Mouse (Mus musculus) hindbrain, embryonic 16.5 days (tissue): ENCODE measurements around the gene 1700067P10Rik. TPM values are rescaled to one million over a fixed set of nuclear protein-coding genes. Genes with fewer than 3 reads are reported as not detected.

ENCODE experiments used
- ATAC-seq: fragments of 200-750 bp; cut with Nextera tagmentation; 2 replicates; pipeline ENCODE4 v1.8.0; 2017; ENCODE audit warnings: moderate TSS enrichment, moderate library complexity
- H3K27ac ChIP-seq: fragments of 300-500 bp; sonication (generic); 2 replicates; pipeline ENCODE4 v1.5.1; 2014; ENCODE audit warnings: low read depth, mild to moderate bottlenecking, control low read depth, low read length, moderate library complexity
- H3K27me3 ChIP-seq: fragments of 300-500 bp; sonication (generic); replicated peaks from 2 replicates; pipeline ENCODE4 v1.6.1; 2014; ENCODE audit warnings: low read length; ENCODE audit not compliant: control insufficient read depth, insufficient read depth
- H3K36me3 ChIP-seq: fragments of 300-500 bp; sonication (generic); 2 replicates; pipeline ENCODE4 v1.6.1; 2014; ENCODE audit warnings: mild to moderate bottlenecking, low read length, moderate library complexity, mixed read lengths; ENCODE audit not compliant: control insufficient read depth, insufficient read depth
- H3K4me1 ChIP-seq: fragments of 300-500 bp; sonication (generic); 2 replicates; pipeline ENCODE4 v1.6.1; 2014; ENCODE audit warnings: low read depth, low read length; ENCODE audit not compliant: control insufficient read depth, insufficient read depth
- H3K4me2 ChIP-seq: fragments of 300-500 bp; sonication (generic); 2 replicates; pipeline ENCODE4 v1.6.1; 2014; ENCODE audit warnings: mild to moderate bottlenecking, low read length, control low read depth, moderate library complexity
- H3K4me3 ChIP-seq: fragments of 300-500 bp; sonication (generic); 2 replicates; pipeline ENCODE4 v1.5.1; 2014; ENCODE audit warnings: mild to moderate bottlenecking, low read length, control low read depth, moderate library complexity
- H3K9ac ChIP-seq: fragments of 300-500 bp; sonication (generic); 2 replicates; pipeline ENCODE4 v1.6.1; 2014; ENCODE audit warnings: low read depth, mild to moderate bottlenecking, control low read depth, low read length, moderate library complexity
- H3K9me3 ChIP-seq: fragments of 300-500 bp; sonication (generic); 2 replicates; pipeline ENCODE4 v1.6.1; 2014; ENCODE audit warnings: mild to moderate bottlenecking, low read length, moderate library complexity; ENCODE audit not compliant: control insufficient read depth
- WGBS: fragments of 180-500 bp; shearing (Covaris S2); extraction: QIAGEN DNeasy Blood & Tissue Kit; methylation state at CpG from one replicate; pipeline ENCODE4 v1.1.7; 2014; 5-methylcytosine and 5-hydroxymethylcytosine counted together
- polyA plus RNA-seq: library from polyadenylated mRNA; unstranded; fragments of >200 nt; fragmentation: Nextera tagmentation; extraction: Ambion mirVana; gene quantifications from 2 replicates; pipeline ENCODE4 v1.2.1, GENCODE M21; 2015

1700067P10Rik gene
- polyA plus RNA-seq, 1 experiment from 2014 or later, result 0.24 TPM

GRCm38 (mm10) chr17:48094820-48095680, 5.9 kb downstream of the 1700067P10Rik start:
- H3K4me1 ChIP-seq, result peaks cover 30% of the 10 kb centered on the region
- ATAC-seq, result no peak
- no peak overlapping the region for H3K4me3 ChIP-seq

GRCm38 (mm10) chr17:48095718-48096121, 6.6 kb downstream of the 1700067P10Rik start:
- Histone ChIP-seq H3K27me3 (peaks cover 41% of the 10 kb centered on the region), H3K36me3 (no peaks in the 10 kb centered on the region), H3K9me3 (no peaks in the 10 kb centered on the region; the same call in 1 of the 2 replicates), H3K4me2 (peak overlapping the region; percentile 37), H3K9ac (0 out of 2 replicates have a peak overlapping the region, but pooled peaks have one; percentile 36), H3K27ac (0 out of 2 replicates have a peak overlapping the region, but pooled peaks have one; percentile 15), H3K4me3 (0 out of 2 replicates have a peak overlapping the region, but pooled peaks have one; percentile 11), H3K4me1 (peaks cover 29% of the 10 kb centered on the region)
- no peak for ATAC-seq
- 1% methylated on average over 26 of the region's 26 CpGs for WGBS

More at GRCm38 (mm10) chr17:48094820-48095680, 5.9 kb downstream of the 1700067P10Rik start:
- Histone ChIP-seq H3K9ac (no peak overlapping the region), H3K36me3 (no peaks in the 10 kb centered on the region), H3K27ac (no peak overlapping the region), H3K9me3 (no peaks in the 10 kb centered on the region; the same call in 1 of the 2 replicates), H3K27me3 (peaks cover 37% of the 10 kb centered on the region), H3K4me2 (no peak overlapping the region; the same call in 1 of the 2 replicates)
- 9% methylated on average over 20 of the region's 20 CpGs for WGBS

- ATAC-seq, result no peak
- no peak overlapping the region for H3K27ac ChIP-seq
- H3K4me1 ChIP-seq, result peaks cover 29% of the 10 kb centered on the region
- H3K4me2 ChIP-seq, result no peak overlapping the region
- no peak overlapping the region for H3K4me3 ChIP-seq
- 6% methylated on average over 17 of the region's 17 CpGs for WGBS
- H3K9me3 ChIP-seq, result no peaks in the 10 kb centered on the region; the same call in 1 of the 2 replicates
- no peaks in the 10 kb centered on the region for H3K36me3 ChIP-seq
- H3K9ac ChIP-seq, result no peak overlapping the region
- H3K27me3 ChIP-seq, result peaks cover 41% of the 10 kb centered on the region
Measured at GRCm38 (mm10) chr17:48096321-48096720, 7.2 kb downstream of the 1700067P10Rik start.

- H3K9me3 ChIP-seq, result no peaks in the 10 kb centered on the region; the same call in 1 of the 2 replicates
- H3K9ac ChIP-seq, result no peak overlapping the region
- no peaks in the 10 kb centered on the region for H3K36me3 ChIP-seq
- peak; percentile 55; the same call in 1 of the 2 replicates for ATAC-seq
- H3K4me2 ChIP-seq, result peak overlapping the region; percentile 47
- peak overlapping the region; percentile 19 for H3K4me3 ChIP-seq
- peaks cover 41% of the 10 kb centered on the region for H3K27me3 ChIP-seq
- no peak overlapping the region for H3K27ac ChIP-seq
- WGBS, result under 1% methylated on average over 39 of the region's 41 CpGs
- peaks cover 29% of the 10 kb centered on the region for H3K4me1 ChIP-seq
Measured at GRCm38 (mm10) chr17:48097011-48097742, 8.1 kb downstream of the 1700067P10Rik start.

- peaks cover 41% of the 10 kb centered on the region for H3K27me3 ChIP-seq
- no peak for ATAC-seq
- no peaks in the 10 kb centered on the region for H3K36me3 ChIP-seq
- H3K27ac ChIP-seq, result no peak overlapping the region
- H3K9ac ChIP-seq, result no peak overlapping the region
- H3K4me3 ChIP-seq, result peak overlapping the region; percentile 19
- under 1% methylated on average over 41 of the region's 43 CpGs for WGBS
- H3K4me2 ChIP-seq, result peak overlapping the region; percentile 47
- peaks cover 29% of the 10 kb centered on the region for H3K4me1 ChIP-seq
- no peaks in the 10 kb centered on the region; the same call in 1 of the 2 replicates for H3K9me3 ChIP-seq
Measured at GRCm38 (mm10) chr17:48097743-48098527, 8.8 kb downstream of the 1700067P10Rik start.

- Histone ChIP-seq H3K36me3 (no peaks in the 10 kb centered on the region), H3K4me2 (peak overlapping the region; percentile 47), H3K9ac (no peak overlapping the region), H3K27ac (no peak overlapping the region), H3K9me3 (no peaks in the 10 kb centered on the region; the same call in 1 of the 2 replicates), H3K4me3 (no peak overlapping the region), H3K4me1 (peaks cover 29% of the 10 kb centered on the region), H3K27me3 (peaks cover 41% of the 10 kb centered on the region)
- no peak for ATAC-seq
- 0% methylated on average over 19 of the region's 19 CpGs for WGBS
Measured at GRCm38 (mm10) chr17:48098528-48098890, 9.4 kb downstream of the 1700067P10Rik start.

- no peaks in the 10 kb centered on the region for H3K9me3 ChIP-seq
- H3K27me3 ChIP-seq, result peaks cover 37% of the 10 kb centered on the region
- 7% methylated on average over 11 of the region's 11 CpGs for WGBS
- no peak overlapping the region for H3K27ac ChIP-seq
- H3K36me3 ChIP-seq, result no peaks in the 10 kb centered on the region
- no peak overlapping the region for H3K4me3 ChIP-seq
- H3K4me1 ChIP-seq, result peaks cover 29% of the 10 kb centered on the region
- H3K4me2 ChIP-seq, result no peak overlapping the region
- ATAC-seq, result no peak
- no peak overlapping the region for H3K9ac ChIP-seq
Measured at GRCm38 (mm10) chr17:48099312-48099711, 10.2 kb downstream of the 1700067P10Rik start.

- no peaks in the 10 kb centered on the region for H3K9me3 ChIP-seq
- H3K4me2 ChIP-seq, result peak overlapping the region; percentile 48
- H3K27ac ChIP-seq, result no peak overlapping the region
- H3K4me3 ChIP-seq, result peak overlapping the region; percentile 27
- H3K36me3 ChIP-seq, result no peaks in the 10 kb centered on the region
- H3K4me1 ChIP-seq, result peaks cover 25% of the 10 kb centered on the region
- ATAC-seq, result peak; percentile 84
- 14% methylated on average over 20 of the region's 21 CpGs for WGBS
- peaks cover 33% of the 10 kb centered on the region for H3K27me3 ChIP-seq
- no peak overlapping the region for H3K9ac ChIP-seq
Measured at GRCm38 (mm10) chr17:48100441-48101417, 11.6 kb downstream of the 1700067P10Rik start.
